Comparison of ENCODE assay signal across 32 mouse cellular contexts in the genomic region with DNA sequence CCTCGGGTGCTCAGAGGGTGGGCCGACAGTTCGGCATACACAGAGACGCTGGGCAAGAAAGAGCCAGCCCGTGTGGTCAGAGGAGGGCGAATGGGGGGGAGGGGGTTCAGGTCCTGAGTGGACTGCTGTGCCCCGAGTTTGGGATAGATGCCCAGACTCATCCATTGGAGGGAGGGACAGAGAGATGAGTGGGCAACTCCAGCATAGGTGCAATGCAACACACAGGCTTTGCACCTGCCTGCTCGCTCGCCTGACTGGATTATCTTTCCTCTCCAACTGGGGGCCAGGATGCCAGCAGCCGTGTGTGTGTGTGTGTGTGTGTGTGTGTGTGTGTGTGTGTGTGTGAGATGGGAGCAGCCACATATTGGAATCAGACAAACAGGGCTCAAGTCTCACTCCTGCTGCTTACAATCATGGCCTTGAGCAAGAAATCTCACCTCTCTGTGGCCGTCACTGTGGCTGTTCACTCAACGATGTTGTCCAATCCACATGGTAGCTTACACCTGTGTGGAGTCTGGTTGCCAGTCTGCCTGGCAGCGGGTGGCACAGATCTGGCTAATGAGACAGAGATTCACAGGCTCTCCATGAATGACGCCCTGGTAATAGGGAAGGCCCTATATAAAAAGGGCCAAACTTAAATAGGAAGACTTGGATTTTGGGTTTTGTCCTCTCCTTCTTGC. TPM values are rescaled to one million over a fixed set of nuclear protein-coding genes. Genes with fewer than 3 reads are reported as not detected.
DNase-seq lines count a peak whose midpoint lies in the region; ATAC-seq lines count a peak whose summit lies in the region.
"Had no signal": no experiment of that assay in that cellular context is flagged by ENCODE, and none has a peak within 500 bp of the region (broad histone marks: within the 10 kb centered on the region; RNA-seq: fewer than 3 reads in every experiment).

No protein-coding gene starts in this region.

- no peaks in the 10 kb centered on the region for H3K9me3 ChIP-seq in hindbrain, embryonic 16.5 days (ENCODE audit: control insufficient read depth, low read length)
- no peaks in the 10 kb centered on the region for H3K9me3 ChIP-seq in hindbrain, embryonic 14.5 days (ENCODE audit: control insufficient read depth, low read length)
- no peaks in the 10 kb centered on the region for H3K9me3 ChIP-seq in neural tube, embryonic 13.5 days
- H3K9me3 ChIP-seq in neural tube, embryonic 15.5 days (replicated peaks): no peaks in the 10 kb centered on the region

- 66% methylated on average over 14 of the region's 14 CpGs for WGBS in hindbrain, embryonic 16.5 days
- WGBS in hindbrain, embryonic 14.5 days: 68% methylated on average over 14 of the region's 14 CpGs
- WGBS in neural tube, embryonic 13.5 days: 74% methylated on average over 14 of the region's 14 CpGs
- 75% methylated on average over 14 of the region's 14 CpGs for WGBS in neural tube, embryonic 15.5 days

- H3K27me3 ChIP-seq in hindbrain, embryonic 16.5 days (replicated peaks; ENCODE audit: control insufficient read depth, insufficient read depth, low read length): no peaks in the 10 kb centered on the region
- no peaks in the 10 kb centered on the region for H3K27me3 ChIP-seq in hindbrain, embryonic 14.5 days (ENCODE audit: control insufficient read depth, insufficient read depth, low read length)
- no peaks in the 10 kb centered on the region for H3K27me3 ChIP-seq in neural tube, embryonic 13.5 days
- H3K27me3 ChIP-seq in neural tube, embryonic 15.5 days (replicated peaks): no peaks in the 10 kb centered on the region

- H3K9ac ChIP-seq in hindbrain, embryonic 16.5 days (ENCODE audit: low read depth, low read length): no peak overlapping the region
- H3K9ac ChIP-seq in hindbrain, embryonic 14.5 days: no peak overlapping the region
- no peak overlapping the region for H3K9ac ChIP-seq in neural tube, embryonic 13.5 days
- no peak overlapping the region for H3K9ac ChIP-seq in neural tube, embryonic 15.5 days (replicated peaks)
- H3K9ac ChIP-seq: forebrain, postnatal 0 days; heart, embryonic 13.5 days; liver, embryonic 14.5 days had no signal

- peak; percentile 67 to 69 for DNase-seq in cerebellum, postnatal 10 days
- no peak for DNase-seq in cerebellum, adult 11 months
- no peak for DNase-seq in hindbrain, embryonic 14.5 days (ENCODE audit: low spot score)
- DNase-seq in thymus, postnatal 4 days: no peak
- DNase-seq: adrenal gland, postnatal 25 days; heart, postnatal 10 days; kidney, adult 11 months; kidney, postnatal 14 days; liver; lung, adult 2 months; lung, postnatal 10 days; midbrain, embryonic 14.5 days; right cerebral cortex, postnatal 4 days; thymus, adult 18-20 months; thymus, postnatal 25 days had no signal

- H3K4me1 ChIP-seq in hindbrain, embryonic 16.5 days (ENCODE audit: control insufficient read depth, insufficient read depth, low read depth, low read length): peaks cover 16% of the 10 kb centered on the region
- H3K4me1 ChIP-seq in hindbrain, embryonic 14.5 days (replicated peaks; ENCODE audit: control insufficient read depth, insufficient read depth, low read length): peaks cover 20% of the 10 kb centered on the region
- peaks cover 30% of the 10 kb centered on the region for H3K4me1 ChIP-seq in neural tube, embryonic 13.5 days (replicated peaks)
- H3K4me1 ChIP-seq in neural tube, embryonic 15.5 days: peaks cover 23% of the 10 kb centered on the region
- H3K4me1 ChIP-seq: heart, embryonic 13.5 days had no signal

- ATAC-seq in hindbrain, embryonic 16.5 days: peak; percentile 23; the same call in 1 of the 2 replicates
- ATAC-seq in hindbrain, embryonic 14.5 days (ENCODE audit: low FRiP score): no peak
- no peak for ATAC-seq in neural tube, embryonic 13.5 days (ENCODE audit: low read depth)
- no peak for ATAC-seq in neural tube, embryonic 15.5 days (ENCODE audit: low FRiP score)
- ATAC-seq: CD4-positive, CD25-positive, alpha-beta regulatory T cell, adult 4 months; inflammation-experienced regulatory T-cells, adult 6 months had no signal

- H3K4me2 ChIP-seq in hindbrain, embryonic 16.5 days (ENCODE audit: low read length): no peak overlapping the region
- no peak overlapping the region for H3K4me2 ChIP-seq in hindbrain, embryonic 14.5 days (replicated peaks)
- H3K4me2 ChIP-seq in neural tube, embryonic 13.5 days: no peak overlapping the region
- no peak overlapping the region for H3K4me2 ChIP-seq in neural tube, embryonic 15.5 days
- H3K4me2 ChIP-seq: heart, embryonic 13.5 days had no signal

- no peak overlapping the region for H3K4me3 ChIP-seq in hindbrain, embryonic 16.5 days (ENCODE audit: low read length)
- H3K4me3 ChIP-seq in hindbrain, embryonic 14.5 days (replicated peaks; ENCODE audit: low read length): no peak overlapping the region
- no peak overlapping the region for H3K4me3 ChIP-seq in neural tube, embryonic 13.5 days
- no peak overlapping the region for H3K4me3 ChIP-seq in neural tube, embryonic 15.5 days (replicated peaks)
- H3K4me3 ChIP-seq: erythroblast, embryonic 14.5 days; heart, embryonic 13.5 days had no signal

- H3K36me3 ChIP-seq in hindbrain, embryonic 16.5 days (ENCODE audit: control insufficient read depth, insufficient read depth, low read length): no peaks in the 10 kb centered on the region
- no peaks in the 10 kb centered on the region for H3K36me3 ChIP-seq in hindbrain, embryonic 14.5 days (replicated peaks; ENCODE audit: control insufficient read depth, insufficient read depth)
- no peaks in the 10 kb centered on the region for H3K36me3 ChIP-seq in neural tube, embryonic 13.5 days
- no peaks in the 10 kb centered on the region for H3K36me3 ChIP-seq in neural tube, embryonic 15.5 days
- H3K36me3 ChIP-seq: heart, embryonic 13.5 days had no signal

- H3K27ac ChIP-seq in hindbrain, embryonic 16.5 days (ENCODE audit: low read depth, low read length): no peak overlapping the region
- no peak overlapping the region for H3K27ac ChIP-seq in hindbrain, embryonic 14.5 days
- H3K27ac ChIP-seq in neural tube, embryonic 13.5 days (replicated peaks): 0 out of 2 replicates have a peak overlapping the region, but pooled peaks have one; percentile 18
- no peak overlapping the region for H3K27ac ChIP-seq in neural tube, embryonic 15.5 days (replicated peaks)
- H3K27ac ChIP-seq: heart, embryonic 13.5 days; liver, embryonic 14.5 days; macrophage; stomach, postnatal 0 days had no signal

RNA-seq across cellular contexts. Expression of gene Tspan17, which starts 47.3 kb away (rescaled TPM):
- 105 and 131 TPM in 2 replicates for polyA plus RNA-seq in hindbrain, embryonic 16.5 days (2015; fragmentation: Nextera tagmentation; extraction: Ambion mirVana)
- polyA plus RNA-seq in hindbrain, embryonic 14.5 days (2014; fragmentation: Nextera tagmentation; extraction: Ambion mirVana): 72.8 and 74.1 TPM in 2 replicates
- polyA plus RNA-seq in neural tube, embryonic 13.5 days (2015; fragmentation: Nextera tagmentation; extraction: Ambion mirVana): 69.2 and 80.8 TPM in 2 replicates
- 112 and 137 TPM in 2 replicates for polyA plus RNA-seq in neural tube, embryonic 15.5 days (2015; fragmentation: Nextera tagmentation; extraction: Ambion mirVana)
- polyA plus RNA-seq: erythroblast, embryonic 14.5 days had no signal

RNA-seq across cellular contexts. Expression of gene Eif4e1b, which starts 52.7 kb away (rescaled TPM):
- not detected in 2 replicates for polyA plus RNA-seq in hindbrain, embryonic 16.5 days (2015; fragmentation: Nextera tagmentation; extraction: Ambion mirVana)
- not detected in 2 replicates for polyA plus RNA-seq in hindbrain, embryonic 14.5 days (2014; fragmentation: Nextera tagmentation; extraction: Ambion mirVana)
- polyA plus RNA-seq in neural tube, embryonic 13.5 days (2015; fragmentation: Nextera tagmentation; extraction: Ambion mirVana): not detected in 2 replicates
- polyA plus RNA-seq in neural tube, embryonic 15.5 days (2015; fragmentation: Nextera tagmentation; extraction: Ambion mirVana): not detected in 2 replicates
- polyA plus RNA-seq: CD4-positive, CD25-positive, alpha-beta regulatory T cell, adult 4 months; cortical plate, adult 2 months; embryonic facial prominence, embryonic 14.5 days; erythroblast, embryonic 14.5 days; forebrain, postnatal 0 days; heart, embryonic 13.5 days; inflammation-experienced regulatory T-cells, adult 6 months; kidney, embryonic 14.5 days; limb, embryonic 11.5 days; liver, embryonic 14.5 days; lung, adult 2 months; macrophage; midbrain, embryonic 14.5 days; neural tube, embryonic 11.5 days; spleen, adult 2 months; stomach, postnatal 0 days had no signal

Comparison
In these comparisons a context has a peak if more than half of its experiments do, and no peak if none do; other contexts are left out.
1. DNase-seq: peak in cerebellum, postnatal 10 days (2 of 2); none in cerebellum, adult 11 months (single experiment), hindbrain, embryonic 14.5 days (single experiment) and thymus, postnatal 4 days (single experiment).